Mouse (Mus musculus): ENCODE measurements around the gene Pabpc1l. TPM values are rescaled to one million over a fixed set of nuclear protein-coding genes. Genes with fewer than 3 reads are reported as not detected.

Gene Pabpc1l
- polyA plus RNA-seq, 1 experiment from 2014 or later, result 1.7 TPM

DNA sequence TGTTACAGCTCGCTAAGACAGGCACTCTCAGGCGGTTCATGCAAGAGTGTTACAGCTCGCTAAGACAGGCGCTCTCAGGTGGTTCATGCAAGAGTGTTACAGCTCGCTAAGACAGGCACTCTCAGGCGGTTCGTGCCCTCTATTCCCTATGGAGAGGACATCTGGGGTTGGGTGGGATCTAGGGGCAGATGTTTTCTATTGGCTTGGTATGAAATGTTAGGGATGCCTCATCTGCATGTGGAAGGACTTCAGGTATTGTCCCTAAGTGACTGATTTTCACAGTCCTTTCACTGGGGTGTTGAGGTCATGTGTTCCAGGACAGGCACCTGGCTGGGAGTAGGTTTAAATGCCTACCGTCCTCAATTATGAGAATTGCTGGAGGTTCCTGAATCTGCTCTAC is 17.7 kb upstream of the Pabpc1l start:
- no peak overlapping the region for H3K27ac ChIP-seq (replicated peaks)
- H3K27me3 ChIP-seq (replicated peaks), result no peaks in the 10 kb centered on the region
- H3K36me3 ChIP-seq, result peaks cover 11% of the 10 kb centered on the region
- H3K4me1 ChIP-seq, result peaks cover 31% of the 10 kb centered on the region
- H3K4me2 ChIP-seq, result no peak overlapping the region
- no peak for ATAC-seq (ENCODE audit: low FRiP score)
- 90% methylated on average over 8 of the region's 8 CpGs for WGBS
- H3K9me3 ChIP-seq (replicated peaks), result no peaks in the 10 kb centered on the region
- no peak overlapping the region for H3K4me3 ChIP-seq (replicated peaks)
- no peak overlapping the region for H3K9ac ChIP-seq (replicated peaks)

DNA sequence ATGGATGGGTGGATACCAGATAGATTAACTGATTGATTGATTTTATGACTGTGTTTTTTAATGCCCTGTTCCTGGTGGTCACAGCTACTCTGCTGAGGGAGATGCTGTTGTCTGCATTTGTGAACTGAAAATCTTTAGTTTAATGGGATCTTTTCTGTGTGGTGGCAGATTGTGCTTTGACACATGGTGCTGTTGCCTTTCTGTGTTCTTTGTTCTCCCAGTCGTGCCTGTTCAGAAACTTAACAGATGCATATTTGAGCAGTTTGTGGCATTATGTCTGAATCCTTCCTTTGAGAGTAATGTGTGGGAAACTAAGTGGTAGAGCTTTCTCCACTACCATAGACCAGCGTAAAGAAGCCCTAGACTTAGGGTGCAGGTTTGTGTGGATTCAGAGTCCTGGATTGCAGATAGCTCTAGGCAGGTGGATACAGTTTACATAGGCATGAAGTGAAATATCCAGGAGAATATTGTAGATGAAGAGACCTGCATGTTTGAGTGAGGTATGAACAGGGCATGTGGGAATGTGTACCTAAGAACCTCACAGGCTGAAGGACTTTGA is 17.2 kb upstream of the Pabpc1l start:
- Histone ChIP-seq H3K4me1 (peaks cover 26% of the 10 kb centered on the region), H3K27ac (replicated peaks) (no peak overlapping the region), H3K4me2 (no peak overlapping the region), H3K9me3 (replicated peaks) (no peaks in the 10 kb centered on the region), H3K27me3 (replicated peaks) (no peaks in the 10 kb centered on the region), H3K4me3 (replicated peaks) (no peak overlapping the region), H3K9ac (replicated peaks) (no peak overlapping the region), H3K36me3 (peaks cover 16% of the 10 kb centered on the region)
- 61% methylated on average over 2 of the region's 2 CpGs for WGBS
- ATAC-seq (ENCODE audit: low FRiP score), result no peak

DNA sequence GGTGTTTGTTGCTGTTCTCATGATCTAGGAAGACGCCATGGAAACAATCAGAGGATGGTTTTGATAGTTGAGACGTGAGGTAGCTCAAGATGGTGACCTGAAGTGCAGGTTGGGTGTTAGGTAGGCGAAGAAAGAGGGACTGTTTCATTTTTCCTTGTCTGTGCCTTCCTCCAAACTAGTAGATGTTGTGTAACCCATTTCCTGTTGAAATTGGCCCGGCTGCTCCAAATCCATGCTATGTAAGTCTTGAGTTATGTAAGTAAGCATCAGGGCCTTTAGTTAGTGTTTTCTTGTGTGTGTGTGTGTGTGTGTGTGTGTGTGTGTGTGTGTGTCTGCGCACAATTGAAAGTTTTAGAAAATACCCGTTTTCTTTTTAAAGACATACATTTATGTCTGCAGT is 16.0 kb upstream of the Pabpc1l start:
- Histone ChIP-seq H3K27ac (replicated peaks) (no peak overlapping the region), H3K27me3 (replicated peaks) (no peaks in the 10 kb centered on the region), H3K4me2 (no peak overlapping the region), H3K9ac (replicated peaks) (no peak overlapping the region), H3K36me3 (peaks cover 27% of the 10 kb centered on the region), H3K9me3 (replicated peaks) (no peaks in the 10 kb centered on the region), H3K4me1 (peaks cover 19% of the 10 kb centered on the region), H3K4me3 (replicated peaks) (no peak overlapping the region)
- WGBS, result 93% methylated on average over 6 of the region's 6 CpGs
- no peak for ATAC-seq (ENCODE audit: low FRiP score)

DNA sequence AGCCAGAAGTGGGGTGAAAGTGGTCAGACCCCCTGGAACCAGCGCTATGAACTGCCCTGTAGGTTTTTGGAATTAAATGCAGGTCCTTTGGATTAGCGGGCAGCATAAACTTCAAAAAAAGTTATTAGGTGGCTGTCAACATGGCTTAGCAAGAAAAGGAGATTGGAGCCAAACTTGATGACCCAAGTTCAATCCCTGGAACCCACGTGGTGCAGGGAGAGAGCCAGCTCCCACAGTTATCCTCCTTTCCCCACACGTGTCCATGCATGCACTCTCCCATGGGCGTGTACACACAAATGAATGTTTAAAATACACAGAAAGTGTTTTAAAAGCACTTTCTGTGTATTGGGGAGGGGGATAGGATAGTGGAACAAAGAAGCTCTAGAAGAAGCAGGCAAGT is 14.8 kb upstream of the Pabpc1l start:
- Histone ChIP-seq H3K4me1 (peaks cover 14% of the 10 kb centered on the region), H3K9me3 (replicated peaks) (no peaks in the 10 kb centered on the region), H3K4me2 (no peak overlapping the region), H3K9ac (replicated peaks) (no peak overlapping the region), H3K4me3 (replicated peaks) (no peak overlapping the region), H3K27me3 (replicated peaks) (no peaks in the 10 kb centered on the region), H3K27ac (replicated peaks) (no peak overlapping the region), H3K36me3 (peaks cover 40% of the 10 kb centered on the region)
- 93% methylated on average over 5 of the region's 5 CpGs for WGBS
- ATAC-seq (ENCODE audit: low FRiP score), result no peak

DNA sequence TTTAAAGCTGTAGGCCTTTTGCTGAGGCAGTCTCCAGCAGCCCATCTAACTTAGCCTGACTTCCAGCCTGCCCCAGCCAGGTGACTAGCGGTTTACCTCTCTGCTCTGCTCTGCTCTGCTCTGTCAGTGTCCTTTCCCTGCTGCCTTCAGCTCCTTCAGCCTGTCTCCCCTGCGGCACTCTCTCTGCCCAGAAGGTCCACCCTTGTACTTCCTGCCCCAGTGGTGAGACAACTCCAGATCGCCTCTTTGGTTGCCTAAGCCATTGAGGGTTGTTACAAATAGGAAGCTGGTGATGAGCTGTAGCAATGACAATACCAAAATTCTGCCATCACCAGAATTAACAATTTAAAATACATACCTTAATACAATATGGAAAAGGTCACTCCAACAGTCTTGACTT is 14.3 kb upstream of the Pabpc1l start:
- Histone ChIP-seq H3K4me1 (peaks cover 10% of the 10 kb centered on the region), H3K4me2 (no peak overlapping the region), H3K4me3 (replicated peaks) (no peak overlapping the region), H3K9me3 (replicated peaks) (no peaks in the 10 kb centered on the region), H3K27ac (replicated peaks) (no peak overlapping the region), H3K27me3 (replicated peaks) (no peaks in the 10 kb centered on the region), H3K9ac (replicated peaks) (no peak overlapping the region), H3K36me3 (peaks cover 44% of the 10 kb centered on the region)
- ATAC-seq (ENCODE audit: low FRiP score), result no peak
- WGBS, result 93% methylated on average over 3 of the region's 3 CpGs

DNA sequence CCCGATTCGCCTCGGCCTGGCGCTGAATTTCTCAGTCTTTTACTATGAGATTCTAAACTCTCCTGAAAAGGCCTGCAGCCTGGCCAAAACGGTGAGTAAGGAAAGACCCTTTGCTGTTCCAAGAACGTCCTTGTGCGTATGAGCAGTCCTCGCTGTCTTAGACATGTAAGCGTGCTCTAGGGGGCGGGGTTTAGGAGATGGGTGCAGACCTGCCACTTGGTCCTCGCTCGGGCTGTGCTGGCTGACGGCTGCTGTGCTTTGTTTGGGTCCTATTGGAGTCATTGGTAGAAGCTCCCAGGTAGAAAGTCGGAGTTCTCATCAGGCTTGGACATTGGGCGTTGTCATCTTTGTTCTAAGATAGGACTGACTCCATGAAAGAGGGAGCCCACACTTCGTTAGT is 9.9 kb upstream of the Pabpc1l start:
- Histone ChIP-seq H3K4me3 (replicated peaks) (no peak overlapping the region), H3K9me3 (replicated peaks) (no peaks in the 10 kb centered on the region), H3K36me3 (peaks cover 82% of the 10 kb centered on the region), H3K9ac (replicated peaks) (no peak overlapping the region), H3K27me3 (replicated peaks) (no peaks in the 10 kb centered on the region), H3K4me1 (no peaks in the 10 kb centered on the region), H3K27ac (replicated peaks) (no peak overlapping the region), H3K4me2 (no peak overlapping the region)
- no peak for ATAC-seq (ENCODE audit: low FRiP score)
- WGBS, result 95% methylated on average over 16 of the region's 16 CpGs

DNA sequence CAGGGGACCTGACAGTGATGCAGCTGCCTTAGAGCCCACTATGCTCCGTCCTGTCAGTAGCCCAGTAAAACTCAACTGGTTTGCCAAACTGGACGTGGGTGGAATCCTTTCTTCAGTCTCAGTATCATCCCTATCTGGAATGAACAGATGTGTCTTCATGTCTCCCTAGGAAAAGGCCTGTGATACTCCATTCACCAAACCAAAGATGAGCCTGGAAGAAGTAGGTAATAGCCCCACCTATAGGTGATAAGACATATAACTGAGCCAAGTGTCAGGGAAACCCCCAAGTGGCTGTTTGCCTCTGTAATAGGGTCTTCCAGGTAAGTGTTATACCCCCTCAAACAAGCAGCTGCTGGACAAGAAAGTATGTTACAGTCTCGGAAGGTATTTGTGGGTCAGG is 6.3 kb upstream of the Pabpc1l start:
- no peak for ATAC-seq (ENCODE audit: low FRiP score)
- Histone ChIP-seq H3K9me3 (replicated peaks) (no peaks in the 10 kb centered on the region), H3K4me3 (replicated peaks) (no peak overlapping the region), H3K9ac (replicated peaks) (no peak overlapping the region), H3K4me1 (no peaks in the 10 kb centered on the region), H3K4me2 (no peak overlapping the region), H3K27me3 (replicated peaks) (no peaks in the 10 kb centered on the region), H3K36me3 (peaks cover 58% of the 10 kb centered on the region), H3K27ac (replicated peaks) (no peak overlapping the region)
- 96% methylated on average over 3 of the region's 3 CpGs for WGBS

DNA sequence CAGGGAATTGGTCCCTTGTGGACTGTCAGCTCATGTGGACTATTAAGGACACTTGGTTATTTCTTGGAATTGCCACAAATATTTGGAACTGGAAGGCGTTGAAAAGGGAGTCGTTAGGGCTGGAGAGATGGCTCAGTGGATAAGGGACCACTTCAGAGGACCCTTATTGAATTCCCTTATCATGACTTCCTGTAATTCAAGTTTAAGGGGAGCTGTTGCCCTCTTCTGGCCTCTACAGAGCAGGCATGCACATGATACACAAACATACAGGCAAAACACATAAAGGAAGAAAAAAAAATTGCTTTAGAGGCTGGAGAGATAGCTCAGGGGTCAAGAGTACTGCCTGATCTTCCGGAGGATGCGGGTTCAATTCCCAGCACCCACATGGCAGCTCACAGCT is 5.3 kb upstream of the Pabpc1l start:
- Histone ChIP-seq H3K4me3 (replicated peaks) (no peak overlapping the region), H3K9ac (replicated peaks) (no peak overlapping the region), H3K4me1 (no peaks in the 10 kb centered on the region), H3K9me3 (replicated peaks) (no peaks in the 10 kb centered on the region), H3K27ac (replicated peaks) (no peak overlapping the region), H3K36me3 (peaks cover 48% of the 10 kb centered on the region), H3K4me2 (no peak overlapping the region), H3K27me3 (replicated peaks) (no peaks in the 10 kb centered on the region)
- 93% methylated on average over 4 of the region's 4 CpGs for WGBS
- no peak for ATAC-seq (ENCODE audit: low FRiP score)

DNA sequence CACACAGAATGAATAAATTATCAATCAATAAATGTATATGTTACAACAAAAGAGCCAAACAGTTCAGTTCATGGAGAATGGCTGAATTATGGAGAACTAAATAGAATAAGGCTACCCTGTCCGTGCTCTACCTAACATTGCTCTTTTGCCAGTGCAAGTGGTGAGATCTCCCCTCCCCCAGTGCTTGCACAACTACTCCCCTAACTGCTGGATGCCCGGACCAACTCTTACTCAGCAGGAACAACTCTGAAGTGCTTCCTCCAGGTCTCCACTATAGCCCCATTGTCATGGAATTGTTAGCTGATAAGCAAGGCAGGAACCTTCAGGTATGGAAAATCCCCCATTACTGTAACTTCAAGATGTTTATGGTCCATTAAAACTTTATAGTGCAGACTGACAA is 3.1 kb upstream of the Pabpc1l start:
- no peak for ATAC-seq (ENCODE audit: low FRiP score)
- no peak overlapping the region for H3K27ac ChIP-seq (replicated peaks)
- no peak overlapping the region for H3K4me3 ChIP-seq (replicated peaks)
- peaks cover 27% of the 10 kb centered on the region for H3K36me3 ChIP-seq
- H3K9ac ChIP-seq (replicated peaks), result no peak overlapping the region
- WGBS, result 55% methylated on average over 2 of the region's 2 CpGs
- no peaks in the 10 kb centered on the region for H3K27me3 ChIP-seq (replicated peaks)
- no peak overlapping the region for H3K4me2 ChIP-seq
- no peaks in the 10 kb centered on the region for H3K9me3 ChIP-seq (replicated peaks)
- no peaks in the 10 kb centered on the region for H3K4me1 ChIP-seq

DNA sequence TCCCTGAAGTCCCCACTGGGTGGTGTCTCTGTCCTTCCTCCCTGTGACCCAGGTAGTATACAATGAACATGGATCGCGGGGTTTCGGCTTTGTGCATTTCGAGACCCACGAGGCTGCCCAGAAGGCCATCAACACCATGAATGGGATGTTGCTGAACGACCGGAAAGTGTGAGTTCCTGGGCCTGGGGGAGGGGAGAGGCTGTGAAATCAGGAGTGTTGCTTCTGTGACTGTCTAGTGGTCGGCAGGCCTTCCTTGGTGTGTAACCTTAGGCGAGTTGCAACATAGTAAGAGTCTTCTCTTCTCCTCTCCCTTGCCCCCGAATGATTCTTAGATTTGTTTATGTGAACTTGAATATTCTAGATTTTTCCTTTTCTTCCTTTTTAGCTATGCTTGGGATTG is 5.9 kb downstream of the Pabpc1l start:
- ATAC-seq (ENCODE audit: low FRiP score), result no peak
- no peak overlapping the region for H3K4me3 ChIP-seq (replicated peaks)
- H3K9me3 ChIP-seq (replicated peaks), result no peaks in the 10 kb centered on the region
- H3K4me1 ChIP-seq, result no peaks in the 10 kb centered on the region
- H3K27me3 ChIP-seq (replicated peaks), result no peaks in the 10 kb centered on the region
- no peak overlapping the region for H3K4me2 ChIP-seq
- WGBS, result 77% methylated on average over 10 of the region's 10 CpGs
- H3K9ac ChIP-seq (replicated peaks), result no peak overlapping the region
- H3K36me3 ChIP-seq, result no peaks in the 10 kb centered on the region
- no peak overlapping the region for H3K27ac ChIP-seq (replicated peaks)

DNA sequence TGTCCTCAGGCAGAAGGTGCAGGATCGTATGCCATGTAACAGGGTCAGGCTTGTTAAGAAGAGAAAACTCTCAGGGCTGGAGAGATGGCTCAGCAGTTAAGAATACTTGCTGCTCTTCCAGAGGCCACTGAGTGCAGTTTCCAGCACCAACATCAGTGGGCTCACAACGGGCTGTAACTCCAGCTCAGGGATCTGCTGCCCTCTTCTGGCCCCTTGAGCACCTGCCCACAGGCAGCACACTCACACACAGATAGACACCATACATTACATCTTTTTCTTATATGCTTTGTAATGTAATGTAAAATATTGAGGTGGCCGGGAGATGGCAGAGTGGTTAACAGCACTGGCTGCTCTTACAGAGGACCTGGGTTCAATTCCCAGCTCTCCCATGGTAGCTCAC is 7.7 kb downstream of the Pabpc1l start:
- Histone ChIP-seq H3K27me3 (replicated peaks) (no peaks in the 10 kb centered on the region), H3K4me3 (replicated peaks) (no peak overlapping the region), H3K27ac (replicated peaks) (no peak overlapping the region), H3K9me3 (replicated peaks) (no peaks in the 10 kb centered on the region), H3K4me1 (no peaks in the 10 kb centered on the region), H3K36me3 (no peaks in the 10 kb centered on the region), H3K4me2 (no peak overlapping the region), H3K9ac (replicated peaks) (no peak overlapping the region)
- ATAC-seq (ENCODE audit: low FRiP score), result no peak
- 95% methylated on average over 3 of the region's 3 CpGs for WGBS

DNA sequence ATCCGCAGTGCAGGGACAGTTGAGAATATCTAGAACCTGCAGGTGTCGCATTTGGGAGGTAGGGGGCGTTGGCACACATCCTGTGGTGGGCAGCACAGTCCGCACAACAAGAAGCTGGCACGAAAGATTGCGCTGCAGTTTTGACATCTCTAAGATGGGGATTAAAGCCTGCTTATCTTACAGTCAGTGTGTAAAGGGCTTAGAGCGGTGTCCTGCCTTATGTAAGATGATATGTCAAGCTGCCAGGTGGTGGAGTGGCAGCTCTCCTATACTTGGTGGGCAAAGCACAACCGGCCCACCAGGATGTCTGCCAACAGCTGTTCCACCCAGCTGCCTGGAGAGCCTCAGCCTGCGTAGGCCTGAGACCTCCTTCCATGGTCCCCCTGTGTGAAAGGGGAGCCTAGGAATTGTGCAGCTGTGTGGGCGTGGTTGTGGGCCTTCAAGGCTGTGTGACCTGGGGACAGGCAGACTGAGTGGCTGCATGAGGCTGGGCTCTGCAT is 11.3 kb downstream of the Pabpc1l start:
- Histone ChIP-seq H3K27ac (replicated peaks) (no peak overlapping the region), H3K4me3 (replicated peaks) (no peak overlapping the region), H3K9ac (replicated peaks) (no peak overlapping the region), H3K4me2 (no peak overlapping the region), H3K27me3 (replicated peaks) (no peaks in the 10 kb centered on the region), H3K36me3 (no peaks in the 10 kb centered on the region), H3K4me1 (no peaks in the 10 kb centered on the region), H3K9me3 (replicated peaks) (no peaks in the 10 kb centered on the region)
- ATAC-seq (ENCODE audit: low FRiP score), result no peak
- WGBS, result 68% methylated on average over 10 of the region's 10 CpGs

Data from neural tube, embryonic 15.5 days (tissue).